Mouse (Mus musculus) E14TG2a.4 (cell line): Measurements from ENCODE around the gene Adrb1.
A peak's percentile ranks its signal among the peaks of the same experiment; 100 is the strongest.

Source experiments
- H3K27me3 ChIP-seq: 2 replicates; pipeline ENCODE4 v1.6.1; 2014; ENCODE audit warnings: low read length, control low read depth; ENCODE audit not compliant: insufficient read depth
- H3K36me3 ChIP-seq: 2 replicates; pipeline ENCODE4 v1.6.1; 2014; ENCODE audit warnings: low read length, control low read depth; ENCODE audit not compliant: insufficient read depth
- H3K4me1 ChIP-seq: replicated peaks from 2 replicates; pipeline ENCODE4 v1.6.1; 2014; ENCODE audit warnings: low read depth, low read length, control low read depth
- H3K4me3 ChIP-seq: replicated peaks from 2 replicates; pipeline ENCODE4 v1.5.1; 2014; ENCODE audit warnings: mild to moderate bottlenecking, low read length
- H3K9me3 ChIP-seq: 2 replicates; pipeline ENCODE4 v1.6.1; 2014; ENCODE audit warnings: low read length, control low read depth
- CTCF ChIP-seq: conservative IDR thresholded peaks from 2 replicates; pipeline ENCODE4 v1.5.1; 2014; ENCODE audit warnings: low read length
- NANOG ChIP-seq: IDR thresholded peaks from 2 replicates; pipeline ENCODE4 v1.6.1; 2014; ENCODE audit warnings: borderline replicate concordance, low read length, mixed read lengths
- POU5F1 ChIP-seq: IDR thresholded peaks from 2 replicates; pipeline ENCODE4 v1.6.1; 2014; ENCODE audit warnings: low read length, borderline replicate concordance

The Adrb1 gene

GRCm38 (mm10) chr19:56724126-56724597, 2.2 kb downstream of the Adrb1 start:
- Histone ChIP-seq H3K9me3 (no peaks in the 10 kb centered on the region), H3K4me1 (peaks cover 31% of the 10 kb centered on the region), H3K36me3 (no peaks in the 10 kb centered on the region), H3K27me3 (peaks cover 70% of the 10 kb centered on the region), H3K4me3 (peak overlapping the region; percentile 76)
- TF ChIP-seq NANOG: no peak
- TF ChIP-seq CTCF: no peak
- no peak for TF ChIP-seq POU5F1

- H3K27me3 ChIP-seq: peaks cover 43% of the 10 kb centered on the region
- H3K36me3 ChIP-seq: no peaks in the 10 kb centered on the region
- no peak overlapping the region for H3K4me3 ChIP-seq
- TF ChIP-seq NANOG (no peak), CTCF (no peak), POU5F1 (no peak)
- peaks cover 25% of the 10 kb centered on the region for H3K4me1 ChIP-seq
- H3K9me3 ChIP-seq: no peaks in the 10 kb centered on the region
Observed at GRCm38 (mm10) chr19:56727170-56727877, 5.3 kb downstream of the Adrb1 start.

DNA sequence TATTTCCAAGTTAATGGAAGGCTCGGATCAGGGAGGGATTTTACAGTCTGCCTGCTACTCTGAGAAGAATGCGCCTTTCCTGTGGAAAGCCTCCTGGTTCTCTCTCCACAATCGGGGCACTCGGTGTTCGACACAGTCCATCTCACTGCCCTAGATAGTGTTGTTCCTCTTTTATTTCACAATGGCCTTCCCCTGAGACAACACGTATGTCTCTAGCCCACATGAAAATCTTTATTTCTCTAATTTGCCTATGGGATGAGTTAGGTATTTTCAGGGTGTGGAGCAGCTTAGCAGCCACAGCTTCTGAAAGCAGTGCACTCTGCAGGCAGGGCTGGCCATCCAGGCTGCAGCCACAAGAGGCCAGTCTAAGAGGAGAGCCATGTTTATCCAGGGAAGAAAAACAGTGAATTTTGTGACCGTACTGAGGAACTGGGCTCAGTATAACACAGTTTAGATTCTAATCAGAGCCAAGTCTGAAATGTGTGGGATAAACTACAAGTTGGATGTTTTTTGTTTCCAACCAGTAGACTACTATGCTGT, 12.1 kb downstream of the Adrb1 start:
- H3K9me3 ChIP-seq: no peaks in the 10 kb centered on the region
- TF ChIP-seq NANOG: no peak
- TF ChIP-seq POU5F1: no peak
- no peak for TF ChIP-seq CTCF
- H3K36me3 ChIP-seq: no peaks in the 10 kb centered on the region
- no peaks in the 10 kb centered on the region for H3K27me3 ChIP-seq
- no peak overlapping the region for H3K4me3 ChIP-seq
- H3K4me1 ChIP-seq: 0 out of 2 replicates have a peak, but pooled peaks cover 2% of the 10 kb centered on the region

- no peak for TF ChIP-seq NANOG
- no peak for TF ChIP-seq CTCF
- no peak for TF ChIP-seq POU5F1
- H3K4me3 ChIP-seq: no peak overlapping the region
- no peaks in the 10 kb centered on the region for H3K36me3 ChIP-seq
Observed at GRCm38 (mm10) chr19:56735747-56736146, 13.7 kb downstream of the Adrb1 start.

DNA sequence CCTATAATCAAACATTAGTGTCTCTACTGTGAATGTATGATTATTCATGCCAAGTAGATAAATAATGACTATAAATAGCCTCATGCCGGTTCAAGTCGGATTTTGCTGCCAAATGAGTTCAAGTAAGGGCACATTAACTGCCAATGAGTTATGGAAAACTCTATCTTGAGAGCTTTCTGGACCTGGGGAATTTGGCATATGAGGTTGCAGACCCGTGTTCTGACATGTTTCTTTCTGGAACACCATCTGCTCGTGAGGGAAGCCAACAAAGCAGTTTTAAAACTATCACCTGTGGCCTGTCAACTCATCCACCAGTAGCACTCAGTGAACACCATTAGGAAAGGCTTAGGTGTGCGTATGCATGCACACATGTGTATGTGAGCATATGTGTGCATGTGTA, 14.3 kb downstream of the Adrb1 start:
- Histone ChIP-seq H3K4me1 (0 out of 2 replicates have a peak, but pooled peaks cover under 1% of the 10 kb centered on the region), H3K4me3 (no peak overlapping the region), H3K27me3 (no peaks in the 10 kb centered on the region; the same call in 1 of the 2 replicates), H3K9me3 (no peaks in the 10 kb centered on the region), H3K36me3 (no peaks in the 10 kb centered on the region)
- TF ChIP-seq POU5F1 (no peak), CTCF (no peak), NANOG (no peak)

More at GRCm38 (mm10) chr19:56735747-56736146, 13.7 kb downstream of the Adrb1 start:
- Histone ChIP-seq H3K9me3 (no peaks in the 10 kb centered on the region), H3K4me1 (no peaks in the 10 kb centered on the region), H3K27me3 (no peaks in the 10 kb centered on the region; the same call in 1 of the 2 replicates)

GRCm38 (mm10) chr19:56745061-56745460, 23.1 kb downstream of the Adrb1 start:
- H3K36me3 ChIP-seq: no peaks in the 10 kb centered on the region
- no peak for TF ChIP-seq NANOG
- peak; percentile 35 for TF ChIP-seq CTCF
- H3K4me1 ChIP-seq: peaks cover 14% of the 10 kb centered on the region
- H3K27me3 ChIP-seq: peaks cover 19% of the 10 kb centered on the region
- H3K9me3 ChIP-seq: no peaks in the 10 kb centered on the region
- no peak overlapping the region for H3K4me3 ChIP-seq

DNA sequence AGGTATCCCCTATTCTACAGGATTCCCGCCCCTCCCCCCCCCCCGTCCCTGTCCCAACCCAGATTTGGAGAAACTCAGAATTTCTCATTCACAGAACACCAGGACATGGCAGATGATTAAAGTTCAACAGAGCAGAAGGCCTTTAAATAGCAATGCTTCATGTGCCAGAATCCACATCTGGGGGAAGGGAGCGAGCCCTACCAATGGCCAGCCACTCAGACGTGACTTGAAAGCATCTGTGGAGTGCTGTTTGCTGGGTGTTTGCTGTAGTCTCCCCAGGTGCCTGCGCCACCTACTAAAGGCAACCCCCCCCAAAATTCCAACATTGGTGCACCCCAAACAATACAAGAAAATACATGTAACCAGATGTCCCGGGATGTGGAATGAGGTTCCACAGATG, 23.5 kb downstream of the Adrb1 start:
- H3K36me3 ChIP-seq: no peaks in the 10 kb centered on the region
- peaks cover 19% of the 10 kb centered on the region for H3K27me3 ChIP-seq
- H3K9me3 ChIP-seq: no peaks in the 10 kb centered on the region
- H3K4me1 ChIP-seq: peaks cover 14% of the 10 kb centered on the region
- no peak overlapping the region for H3K4me3 ChIP-seq
- no peak for TF ChIP-seq NANOG
- TF ChIP-seq POU5F1: no peak
- no peak for TF ChIP-seq CTCF

- peaks cover 17% of the 10 kb centered on the region for H3K27me3 ChIP-seq
- H3K4me3 ChIP-seq: no peak overlapping the region
- peaks cover 10% of the 10 kb centered on the region for H3K4me1 ChIP-seq
- no peak for TF ChIP-seq CTCF
- no peak for TF ChIP-seq POU5F1
- no peak for TF ChIP-seq NANOG
- no peaks in the 10 kb centered on the region for H3K36me3 ChIP-seq
- H3K9me3 ChIP-seq: no peaks in the 10 kb centered on the region
Observed at GRCm38 (mm10) chr19:56746618-56747017, 24.6 kb downstream of the Adrb1 start.

- no peak for TF ChIP-seq CTCF
- no peak for TF ChIP-seq NANOG
- TF ChIP-seq POU5F1: no peak
- H3K27me3 ChIP-seq: peaks cover 8% of the 10 kb centered on the region; the same call in 1 of the 2 replicates
- no peaks in the 10 kb centered on the region for H3K36me3 ChIP-seq
- peaks cover 9% of the 10 kb centered on the region for H3K4me1 ChIP-seq
- H3K4me3 ChIP-seq: no peak overlapping the region
- H3K9me3 ChIP-seq: no peaks in the 10 kb centered on the region
Observed at GRCm38 (mm10) chr19:56747878-56748277, 25.9 kb downstream of the Adrb1 start.
